Mouse (Mus musculus) urinary bladder, postnatal 14 days (tissue): ENCODE results near the gene Vmn2r106.

ENCODE experiments used
- DNase-seq: peaks from one replicate; pipeline ENCODE4 v3.0.0; 2021; ENCODE audit warnings: low spot score

The Vmn2r106 gene

DNA sequence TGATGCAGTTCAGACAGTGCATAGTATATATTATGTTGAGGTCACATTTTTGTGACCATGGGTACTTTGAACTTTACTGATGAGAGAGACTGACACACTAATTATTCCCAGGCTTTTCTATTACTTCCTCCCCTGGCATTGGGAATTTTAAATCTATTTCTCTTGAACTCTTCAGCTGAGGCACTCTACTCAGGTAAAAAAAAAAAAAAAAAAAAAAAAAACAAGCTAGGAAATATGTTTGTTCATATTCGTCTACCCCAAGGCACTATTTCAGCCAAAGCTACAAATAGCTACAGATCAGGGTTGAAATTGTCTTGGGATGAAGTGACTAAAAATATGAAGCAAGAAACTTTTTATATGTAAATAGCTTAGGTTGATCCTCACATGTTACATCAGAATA lies at the start of gene Vmn2r106:
Gene Vmn2r106, minus strand, starts transcription at position 101 of the 400 bp plus-strand sequence.
- no peak for DNase-seq

DNA sequence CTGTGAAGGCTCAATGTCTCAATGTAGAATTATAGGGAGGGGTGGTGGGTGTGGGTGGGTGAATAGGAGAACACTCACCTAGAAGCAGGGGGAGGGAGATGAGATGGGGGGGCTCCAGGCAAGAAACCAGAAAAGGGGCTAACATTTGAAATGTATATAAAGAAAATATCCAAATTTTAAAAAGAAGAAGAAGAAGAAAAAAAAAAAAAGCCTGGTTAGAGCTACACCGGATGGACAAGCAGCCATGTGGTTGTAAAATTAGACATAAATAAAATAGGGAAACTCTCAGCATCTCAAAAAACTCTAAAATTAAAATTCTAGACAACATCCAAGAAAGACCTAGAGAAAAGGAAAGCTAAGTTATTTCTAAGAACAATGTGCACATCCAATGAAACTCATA lies 20.4 kb upstream of the Vmn2r106 start:
- no peak for DNase-seq

DNA sequence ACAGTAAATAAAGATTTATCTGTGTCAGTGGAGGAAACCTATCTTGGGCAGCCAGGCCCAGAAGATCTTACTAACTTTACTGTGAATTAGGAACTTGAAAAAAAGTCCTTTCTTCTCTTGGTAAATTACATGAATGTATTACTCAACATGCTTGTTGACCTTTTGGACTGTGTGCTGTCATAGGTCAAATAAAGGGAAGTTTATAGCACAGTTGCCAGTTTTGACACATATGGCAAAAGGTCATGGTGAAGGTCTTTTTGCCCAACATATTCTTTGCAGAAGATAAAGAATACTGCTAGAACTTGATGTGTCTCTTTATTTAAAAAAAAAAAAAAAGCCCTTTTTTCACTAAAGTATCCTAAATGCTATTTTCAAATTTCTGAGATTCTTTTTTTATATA lies 1.6 kb upstream of the Vmn2r106 start:
- DNase-seq, result no peak

DNA sequence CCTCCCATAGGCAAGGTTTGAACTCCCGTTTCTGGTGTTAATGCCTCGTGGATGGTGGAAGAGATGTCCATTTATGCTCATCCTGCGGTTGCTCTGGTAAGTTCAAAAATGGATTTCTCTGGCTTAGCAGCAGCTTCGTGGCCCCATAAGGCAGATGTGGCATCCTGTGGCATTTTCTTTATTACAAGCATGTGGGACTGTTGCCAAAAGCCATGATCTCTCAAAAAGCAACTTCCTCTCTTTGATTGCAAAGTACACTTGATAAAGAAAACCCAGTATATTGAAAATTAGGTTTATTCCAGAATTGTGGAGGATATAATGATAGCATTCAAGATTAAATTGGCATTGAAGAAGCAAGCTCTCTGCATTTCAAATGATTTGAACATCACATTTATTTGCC lies 29.8 kb downstream of the Vmn2r106 start:
- no peak for DNase-seq

DNA sequence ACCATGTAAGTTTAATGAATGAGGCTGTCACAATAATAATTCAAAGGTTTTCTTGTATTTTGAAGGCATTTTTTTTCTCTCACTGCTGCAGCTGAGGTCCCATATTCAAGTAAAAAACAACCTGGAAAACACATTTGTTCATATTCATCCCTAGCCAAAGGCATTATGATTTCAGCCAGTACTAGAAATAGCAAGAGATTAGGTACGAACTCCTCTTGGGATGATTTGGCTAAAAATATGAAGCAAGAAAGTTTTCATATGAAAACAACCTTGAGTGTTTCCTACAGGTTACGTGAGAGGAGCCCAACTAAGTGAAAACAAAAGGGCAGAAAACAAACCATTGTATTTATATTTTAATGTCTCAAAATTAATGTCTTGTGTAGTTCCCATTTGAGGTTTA lies 50.4 kb downstream of the Vmn2r106 start, which contains the start of gene Vmn2r105:
Gene Vmn2r105, minus strand, starts transcription at position 101 of the 400 bp plus-strand sequence.
- DNase-seq, result no peak
